Mouse (Mus musculus) neural tube, embryonic 11.5 days (tissue): ENCODE results near the gene Pdia6. TPM values are rescaled to one million over a fixed set of nuclear protein-coding genes. Genes with fewer than 3 reads are reported as not detected.

ENCODE experiments used
- ATAC-seq: fragments of 200-750 bp; cut with Nextera tagmentation; 2 replicates; pipeline ENCODE4 v1.8.0; 2017; ENCODE audit warnings: moderate number of reproducible peaks, mild to moderate bottlenecking, moderate TSS enrichment, moderate library complexity; ENCODE audit not compliant: insufficient read depth, low FRiP score, low TSS enrichment
- DNase-seq: peaks from one replicate; pipeline ENCODE4 v3.0.0-alpha.2; 2015; ENCODE audit warnings: low spot score
- H3K27ac ChIP-seq: fragments of 300-500 bp; sonication (generic); 2 replicates; pipeline ENCODE4 v1.5.1; 2014; ENCODE audit warnings: low read depth, mild to moderate bottlenecking, low read length
- H3K27me3 ChIP-seq: fragments of 300-500 bp; sonication (generic); 2 replicates; pipeline ENCODE4 v1.6.1; 2014; ENCODE audit warnings: mild to moderate bottlenecking, low read length, mixed read lengths; ENCODE audit not compliant: control insufficient read depth, insufficient read depth
- H3K36me3 ChIP-seq: fragments of 300-500 bp; sonication (generic); 2 replicates; pipeline ENCODE4 v1.6.1; 2014; ENCODE audit warnings: mild to moderate bottlenecking, low read length, moderate library complexity, mixed read lengths; ENCODE audit not compliant: control insufficient read depth, insufficient read depth
- H3K4me1 ChIP-seq: fragments of 300-500 bp; sonication (generic); 2 replicates; pipeline ENCODE4 v1.6.1; 2014; ENCODE audit warnings: low read length, mixed read lengths; ENCODE audit not compliant: control insufficient read depth, insufficient read depth
- H3K4me2 ChIP-seq: fragments of 300-500 bp; sonication (generic); 2 replicates; pipeline ENCODE4 v1.6.1; 2014; ENCODE audit warnings: low read depth, mild to moderate bottlenecking, moderate library complexity
- H3K4me3 ChIP-seq: fragments of 300-500 bp; sonication (generic); 2 replicates; pipeline ENCODE4 v1.5.1; 2014; ENCODE audit warnings: low read depth, low read length
- H3K9ac ChIP-seq: fragments of 300-500 bp; sonication (generic); 2 replicates; pipeline ENCODE4 v1.6.1; 2014; ENCODE audit warnings: mild to moderate bottlenecking, low read length
- H3K9me3 ChIP-seq: fragments of 300-500 bp; sonication (generic); 2 replicates; pipeline ENCODE4 v1.6.1; 2016; ENCODE audit warnings: low read length; ENCODE audit not compliant: control insufficient read depth
- WGBS: fragments of 180-500 bp; shearing (Covaris S2); extraction: QIAGEN DNeasy Blood & Tissue Kit; methylation state at CpG from one replicate; pipeline ENCODE4 v1.1.7; 2014; 5-methylcytosine and 5-hydroxymethylcytosine counted together
- polyA plus RNA-seq: library from polyadenylated mRNA; unstranded; fragments of >200 nt; fragmentation: Nextera tagmentation; extraction: Ambion mirVana; gene quantifications from 2 replicates; pipeline ENCODE4 v1.2.1, GENCODE M21; 2014

Pdia6 gene
- polyA plus RNA-seq, 1 experiment from 2014 or later: 586 TPM

GRCm38 (mm10) chr12:17273841-17274240, 7.5 kb downstream of the Pdia6 start:
- no peak overlapping the region for H3K9ac ChIP-seq
- no peak for ATAC-seq
- H3K9me3 ChIP-seq: no peaks in the 10 kb centered on the region
- peaks cover 41% of the 10 kb centered on the region for H3K36me3 ChIP-seq
- H3K4me3 ChIP-seq: no peak overlapping the region
- H3K4me1 ChIP-seq: no peaks in the 10 kb centered on the region; the same call in 1 of the 2 replicates
- H3K4me2 ChIP-seq: no peak overlapping the region
- 73% methylated on average over 7 of the region's 7 CpGs for WGBS
- no peak for DNase-seq
- H3K27ac ChIP-seq: no peak overlapping the region
- no peaks in the 10 kb centered on the region for H3K27me3 ChIP-seq

- ATAC-seq: no peak
- Histone ChIP-seq H3K4me3 (no peak overlapping the region), H3K36me3 (peaks cover 7% of the 10 kb centered on the region), H3K27ac (no peak overlapping the region), H3K9ac (no peak overlapping the region), H3K4me2 (no peak overlapping the region), H3K4me1 (no peaks in the 10 kb centered on the region), H3K9me3 (no peaks in the 10 kb centered on the region), H3K27me3 (no peaks in the 10 kb centered on the region)
- DNase-seq: no peak
- 81% methylated on average over 4 of the region's 4 CpGs for WGBS
Measured at GRCm38 (mm10) chr12:17288496-17288895, 22.2 kb downstream of the Pdia6 start.

GRCm38 (mm10) chr12:17289060-17289459, 22.7 kb downstream of the Pdia6 start:
- Histone ChIP-seq H3K9ac (no peak overlapping the region), H3K9me3 (no peaks in the 10 kb centered on the region)
- ATAC-seq: no peak

GRCm38 (mm10) chr12:17289913-17290312, 23.6 kb downstream of the Pdia6 start:
- 89% methylated on average over 2 of the region's 2 CpGs for WGBS
- no peak for ATAC-seq
- no peak overlapping the region for H3K4me2 ChIP-seq

More at GRCm38 (mm10) chr12:17289060-17289459, 22.7 kb downstream of the Pdia6 start:
- H3K4me1 ChIP-seq: no peaks in the 10 kb centered on the region
- no peak overlapping the region for H3K4me3 ChIP-seq
- no peak overlapping the region for H3K27ac ChIP-seq
- WGBS: 74% methylated on average over 2 of the region's 2 CpGs
- peaks cover 2% of the 10 kb centered on the region; the same call in 1 of the 2 replicates for H3K36me3 ChIP-seq
- no peaks in the 10 kb centered on the region for H3K27me3 ChIP-seq
- no peak overlapping the region for H3K4me2 ChIP-seq
- DNase-seq: no peak

GRCm38 (mm10) chr12:17290569-17290968, 24.2 kb downstream of the Pdia6 start:
- no peaks in the 10 kb centered on the region for H3K9me3 ChIP-seq
- no peaks in the 10 kb centered on the region for H3K27me3 ChIP-seq
- H3K9ac ChIP-seq: no peak overlapping the region
- DNase-seq: no peak
- H3K4me1 ChIP-seq: no peaks in the 10 kb centered on the region
- no peak overlapping the region for H3K4me2 ChIP-seq
- no peak for ATAC-seq
- no peak overlapping the region for H3K4me3 ChIP-seq
- H3K36me3 ChIP-seq: no peaks in the 10 kb centered on the region; the same call in 1 of the 2 replicates
- H3K27ac ChIP-seq: no peak overlapping the region
- 63% methylated on average over 4 of the region's 4 CpGs for WGBS

More at GRCm38 (mm10) chr12:17289913-17290312, 23.6 kb downstream of the Pdia6 start:
- DNase-seq: no peak
- Histone ChIP-seq H3K27me3 (no peaks in the 10 kb centered on the region), H3K27ac (no peak overlapping the region), H3K4me3 (no peak overlapping the region), H3K36me3 (no peaks in the 10 kb centered on the region; the same call in 1 of the 2 replicates), H3K9ac (no peak overlapping the region), H3K4me1 (no peaks in the 10 kb centered on the region), H3K9me3 (no peaks in the 10 kb centered on the region)

- 64% methylated on average over 2 of the region's 2 CpGs for WGBS
- H3K4me1 ChIP-seq: no peaks in the 10 kb centered on the region
- H3K27ac ChIP-seq: no peak overlapping the region
- no peak for ATAC-seq
- H3K36me3 ChIP-seq: no peaks in the 10 kb centered on the region; the same call in 1 of the 2 replicates
- no peak overlapping the region for H3K4me2 ChIP-seq
- no peak for DNase-seq
- H3K9ac ChIP-seq: no peak overlapping the region
- H3K27me3 ChIP-seq: no peaks in the 10 kb centered on the region
- no peaks in the 10 kb centered on the region for H3K9me3 ChIP-seq
- no peak overlapping the region for H3K4me3 ChIP-seq
Measured at GRCm38 (mm10) chr12:17296899-17297298, 30.6 kb downstream of the Pdia6 start.

GRCm38 (mm10) chr12:17299902-17300301, 33.6 kb downstream of the Pdia6 start:
- Histone ChIP-seq H3K9ac (no peak overlapping the region), H3K36me3 (no peaks in the 10 kb centered on the region), H3K27me3 (no peaks in the 10 kb centered on the region), H3K9me3 (no peaks in the 10 kb centered on the region), H3K4me3 (no peak overlapping the region), H3K4me1 (no peaks in the 10 kb centered on the region), H3K4me2 (no peak overlapping the region), H3K27ac (no peak overlapping the region)
- no peak for ATAC-seq
- WGBS: 97% methylated on average over 1 of the region's 1 CpGs
- no peak for DNase-seq

- no peaks in the 10 kb centered on the region for H3K27me3 ChIP-seq
- DNase-seq (no peak), ATAC-seq (no peak)
- no peaks in the 10 kb centered on the region for H3K9me3 ChIP-seq
- 95% methylated on average over 7 of the region's 7 CpGs for WGBS
- no peaks in the 10 kb centered on the region for H3K4me1 ChIP-seq
- no peak overlapping the region for H3K9ac ChIP-seq
- H3K4me2 ChIP-seq: no peak overlapping the region
- H3K4me3 ChIP-seq: no peak overlapping the region
- H3K36me3 ChIP-seq: no peaks in the 10 kb centered on the region
- no peak overlapping the region for H3K27ac ChIP-seq
Measured at GRCm38 (mm10) chr12:17305445-17305844, 39.1 kb downstream of the Pdia6 start.

GRCm38 (mm10) chr12:17308246-17308645, 41.9 kb downstream of the Pdia6 start:
- Histone ChIP-seq H3K27me3 (no peaks in the 10 kb centered on the region), H3K4me1 (no peaks in the 10 kb centered on the region), H3K9me3 (no peaks in the 10 kb centered on the region), H3K36me3 (no peaks in the 10 kb centered on the region), H3K4me3 (no peak overlapping the region), H3K27ac (no peak overlapping the region), H3K4me2 (no peak overlapping the region), H3K9ac (no peak overlapping the region)
- no peak for DNase-seq
- ATAC-seq: no peak
- 52% methylated on average over 4 of the region's 4 CpGs for WGBS
